Mouse (Mus musculus): ENCODE data around the gene Atp2b4.

- TF ChIP-seq EP300 (IDR thresholded peaks at IDR 0.05; ENCODE audit: insufficient read depth, low read depth, low read length) (no peak), CTCF (IDR thresholded peaks at IDR 0.05) (no peak), POLR2A (IDR thresholded peaks at IDR 0.05; ENCODE audit: insufficient read depth, low read depth, low read length) (no peak)
Observed at GRCm38 (mm10) chr1:133670776-133671175, 130.1 kb downstream of the Atp2b4 start.
